Mouse (Mus musculus) kidney, postnatal 4 days (tissue): ENCODE measurements around the gene Olfr906.

Experiments
- DNase-seq, 2 experiments: peaks; one replicate each; pipeline ENCODE4 v3.0.0; 2021; ENCODE audit warnings: mixed read lengths in 2 of 2

The Olfr906 gene

DNA sequence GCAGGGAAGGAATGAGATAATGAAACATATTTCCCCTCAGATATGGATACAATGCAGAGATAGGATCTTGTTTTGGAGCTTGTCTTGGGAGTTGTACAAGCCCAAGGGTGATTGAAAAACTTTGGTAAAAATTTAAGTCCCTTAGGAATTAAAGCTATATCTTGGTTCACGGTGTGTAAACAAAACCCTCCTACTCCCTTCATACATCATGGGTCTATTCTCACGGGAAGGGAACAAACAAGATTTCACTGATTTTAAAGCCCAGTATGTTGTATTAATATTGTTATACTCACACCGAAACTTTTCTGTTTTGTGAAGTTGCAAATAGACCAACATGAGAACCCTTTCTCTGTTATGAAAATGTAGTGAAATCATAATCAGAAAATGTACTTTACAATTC lies at the start of gene Olfr906:
Gene Olfr906 (plus strand): TSS at position 301 of the 400 bp plus-strand sequence.
- DNase-seq, result no peak

GRCm38 (mm10) chr9:38447352-38447751 lies 39.5 kb upstream of the Olfr906 start, which contains the start of gene Olfr902:
TSS of gene Olfr902 (plus strand) at chr9:38447652.
- DNase-seq, result no peak

GRCm38 (mm10) chr9:38462844-38463243 lies 24.0 kb upstream of the Olfr906 start, which contains the start of gene Olfr904:
TSS of gene Olfr904 (plus strand) at chr9:38463144.
- DNase-seq, result no peak

DNA sequence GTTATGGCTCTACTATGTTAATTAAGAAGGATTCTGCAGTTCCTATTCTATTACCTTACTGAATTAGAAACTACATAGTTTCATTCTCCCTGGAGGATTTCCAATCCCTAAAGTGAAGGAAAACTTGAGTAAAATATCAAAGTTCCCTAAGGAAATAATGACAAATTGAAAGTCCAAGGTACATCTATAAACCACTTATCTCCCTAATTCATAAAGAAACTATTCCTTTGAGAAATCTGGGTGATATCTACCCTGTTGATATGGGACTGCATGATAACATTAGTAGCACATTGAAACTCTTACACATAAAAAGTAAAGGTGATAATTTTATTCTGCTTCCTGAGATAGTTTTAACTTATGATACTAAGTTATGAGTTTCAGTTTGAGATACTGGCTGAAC lies 16.1 kb upstream of the Olfr906 start, which contains the start of gene Olfr905:
Gene Olfr905 (plus strand): TSS at position 301 of the 400 bp plus-strand sequence.
- DNase-seq, result no peak

GRCm38 (mm10) chr9:38495501-38495900 lies 8.6 kb downstream of the Olfr906 start, which contains the start of gene Olfr907:
TSS of gene Olfr907 (plus strand) at chr9:38495801.
- DNase-seq, result no peak

DNA sequence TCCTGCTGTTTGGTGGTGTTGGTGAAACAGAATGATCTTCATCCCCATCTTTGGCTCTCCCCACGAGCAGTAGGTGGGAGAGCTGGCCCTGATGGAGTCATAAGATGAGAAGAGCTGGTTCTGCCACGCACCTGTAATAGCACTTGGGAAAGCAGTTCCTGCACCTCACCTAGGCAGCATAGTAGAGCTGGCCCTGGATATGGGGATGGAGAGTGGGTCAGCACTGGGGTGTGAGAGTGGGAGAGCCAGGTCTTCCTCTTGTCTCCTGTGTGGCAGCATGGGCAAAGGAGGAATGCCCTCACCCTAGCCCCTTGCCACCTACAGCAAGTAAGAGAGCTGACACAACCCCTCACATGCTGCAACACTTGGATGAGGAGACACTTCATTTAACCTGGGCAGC lies 25.5 kb downstream of the Olfr906 start:
- no peak for DNase-seq

DNA sequence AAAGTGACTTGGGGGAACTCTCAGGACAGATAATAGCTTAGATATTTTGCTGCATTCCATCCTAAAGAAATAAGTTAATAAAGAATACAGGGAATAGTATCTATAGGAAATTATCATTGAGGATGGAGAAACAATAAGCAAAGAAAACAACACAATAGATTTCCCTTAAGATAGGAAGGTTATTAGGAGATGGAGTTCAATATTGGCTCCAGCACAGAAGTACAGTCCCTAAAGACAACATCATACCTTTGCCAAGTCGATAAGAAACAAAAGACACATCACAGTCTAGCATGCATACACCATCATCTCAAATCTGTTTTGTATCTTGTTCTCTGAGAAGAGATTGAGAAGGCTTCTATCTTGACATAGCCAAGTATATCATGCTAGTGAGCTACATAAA lies 34.4 kb downstream of the Olfr906 start, which contains the start of gene Olfr911-ps1:
Gene Olfr911-ps1 (plus strand): TSS at position 301 of the 400 bp plus-strand sequence.
- no peak for DNase-seq

GRCm38 (mm10) chr9:38537549-38537948 lies 50.7 kb downstream of the Olfr906 start, which contains the start of gene Olfr910:
TSS of gene Olfr910 (plus strand) at chr9:38537849.
- no peak for DNase-seq
